Mouse (Mus musculus): ENCODE measurements around the gene Ubap1l.

GRCm38 (mm10) chr9:65390752-65391612 lies 30.1 kb downstream of the Ubap1l start:
- no peak for TF ChIP-seq CTCF (IDR thresholded peaks at IDR 0.05; ENCODE audit: low read depth)
- no peak for TF ChIP-seq EP300 (optimal IDR thresholded peaks at IDR 0.05)

Data from stomach, postnatal 0 days (tissue).